Mouse (Mus musculus) thymus, postnatal 36 days (tissue): Measurements from ENCODE around the gene Cmip.
A peak's percentile ranks its signal among the peaks of the same experiment; 100 is the strongest.

Experiments
- DNase-seq, 2 experiments: peaks; one replicate each; pipeline ENCODE4 v3.0.0; 2022; ENCODE audit warnings: mixed read lengths in 2 of 2

Gene Cmip

DNA sequence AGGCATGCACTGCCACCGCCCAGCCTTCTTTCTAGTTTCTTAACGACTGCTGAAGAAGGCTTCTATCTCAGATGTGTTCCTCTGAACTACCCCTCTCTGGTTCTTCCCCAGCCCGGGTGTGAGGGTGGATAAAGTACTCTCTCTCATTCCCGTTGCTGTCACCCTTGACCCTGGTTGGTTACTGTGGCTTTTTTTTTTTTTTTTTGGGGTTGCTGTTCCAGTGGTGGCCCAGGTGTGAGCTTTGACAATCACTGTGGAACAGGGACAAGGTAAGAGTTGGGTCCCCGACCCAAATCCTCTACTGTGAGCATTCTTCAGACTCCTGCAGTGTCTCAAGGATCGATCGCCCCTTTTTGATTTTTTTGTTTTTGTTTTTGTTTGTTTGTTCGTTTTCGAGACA, 214.8 kb downstream of the Cmip start:
- DNase-seq: no peak

DNA sequence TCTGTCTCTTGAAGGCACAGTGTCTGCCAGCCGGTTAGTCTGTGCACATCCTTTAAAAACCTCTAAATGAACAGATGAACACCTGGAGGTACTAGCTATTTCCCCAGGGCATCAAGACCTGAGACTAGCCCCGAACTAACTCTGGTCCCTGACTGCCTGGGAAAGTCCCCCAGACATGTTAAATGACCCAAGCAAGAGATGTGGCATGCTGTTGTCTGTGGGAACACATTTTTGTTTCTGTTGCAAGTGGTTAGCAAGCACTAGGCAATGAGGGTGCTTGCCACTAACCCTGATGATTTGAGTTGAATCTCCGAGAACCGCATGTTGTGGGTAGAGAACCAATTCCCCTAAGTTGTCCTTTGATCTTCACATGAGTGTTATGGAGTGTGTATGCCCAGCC, 215.5 kb downstream of the Cmip start:
- DNase-seq: no peak

DNA sequence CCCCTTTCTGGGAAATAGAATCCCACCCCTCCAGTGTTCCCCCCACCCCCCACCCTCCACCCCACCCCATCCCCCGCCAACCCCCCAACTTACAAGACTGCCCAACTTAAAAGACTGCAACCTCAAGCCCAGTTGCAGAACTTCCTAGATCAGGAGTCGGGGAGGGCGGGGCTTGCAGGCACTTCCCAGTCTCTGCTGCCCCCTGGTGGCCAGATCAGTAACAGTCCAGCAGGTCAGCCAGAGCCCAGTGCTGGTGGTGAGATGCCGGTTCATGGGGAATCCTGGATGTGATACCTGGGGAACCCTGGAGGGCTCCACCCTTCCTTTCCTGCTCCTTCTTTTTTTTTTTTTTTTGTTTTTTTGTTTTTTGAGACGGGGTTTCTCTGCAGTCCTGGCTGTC, 218.1 kb downstream of the Cmip start:
- DNase-seq: peak; percentile 89 to 90

DNA sequence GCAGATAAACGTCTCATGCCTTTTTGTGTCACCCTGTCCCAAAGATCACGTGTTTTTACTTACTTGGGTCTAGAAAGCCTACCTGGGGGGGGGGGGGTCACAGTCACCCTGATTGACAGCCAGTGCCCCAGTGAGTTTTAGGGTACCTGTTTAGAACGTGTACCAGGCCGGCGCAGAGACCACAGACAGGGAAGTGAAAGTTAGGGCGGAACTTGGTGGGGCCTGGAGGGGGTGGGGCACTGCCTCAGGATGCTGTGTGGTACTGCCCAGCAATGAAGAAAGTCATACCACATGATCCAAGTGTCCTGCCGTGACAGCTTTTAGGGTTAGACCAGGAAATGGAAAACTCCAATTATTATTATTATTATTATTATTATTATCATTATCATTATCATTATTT, 219.0 kb downstream of the Cmip start:
- DNase-seq: peak; percentile 33 to 48

DNA sequence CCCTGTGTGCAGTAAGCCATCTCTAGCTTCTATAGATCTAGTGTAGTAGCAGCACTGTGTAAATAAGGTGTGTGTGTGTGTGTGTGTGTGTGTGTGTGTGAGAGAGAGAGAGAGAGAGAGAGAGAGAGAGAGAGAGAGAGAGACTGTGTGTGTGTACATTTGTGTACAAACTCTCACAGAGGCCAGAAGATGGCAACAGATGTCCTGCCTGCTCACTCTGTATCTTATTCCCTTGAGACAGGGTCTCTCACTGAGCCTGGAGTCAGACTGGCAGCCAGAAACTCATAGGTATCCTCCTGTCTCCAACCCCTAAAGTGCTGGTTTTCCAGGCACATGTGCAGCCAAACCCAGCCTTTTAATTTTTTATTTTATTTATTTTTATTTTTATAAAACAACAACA, 221.2 kb downstream of the Cmip start:
- DNase-seq: no peak

DNA sequence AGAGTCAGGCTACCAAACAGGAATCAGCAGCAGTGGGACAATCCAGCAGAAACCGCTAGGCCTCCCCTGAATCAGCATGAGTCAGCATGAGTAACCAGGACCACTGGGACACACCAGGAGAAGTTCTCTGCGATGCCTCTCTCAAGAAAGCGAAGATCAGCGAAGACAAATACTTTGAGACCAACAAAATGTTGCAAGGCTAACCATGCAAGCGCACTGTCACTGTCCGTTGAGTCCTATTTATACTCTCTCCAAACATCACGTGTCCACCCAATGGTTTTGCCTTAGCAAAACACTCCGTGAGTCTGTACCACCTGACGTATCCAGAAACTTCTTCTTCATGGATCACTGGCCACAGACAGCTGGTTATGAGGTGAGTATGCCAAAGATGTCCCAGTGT, 223.1 kb downstream of the Cmip start:
- no peak for DNase-seq

DNA sequence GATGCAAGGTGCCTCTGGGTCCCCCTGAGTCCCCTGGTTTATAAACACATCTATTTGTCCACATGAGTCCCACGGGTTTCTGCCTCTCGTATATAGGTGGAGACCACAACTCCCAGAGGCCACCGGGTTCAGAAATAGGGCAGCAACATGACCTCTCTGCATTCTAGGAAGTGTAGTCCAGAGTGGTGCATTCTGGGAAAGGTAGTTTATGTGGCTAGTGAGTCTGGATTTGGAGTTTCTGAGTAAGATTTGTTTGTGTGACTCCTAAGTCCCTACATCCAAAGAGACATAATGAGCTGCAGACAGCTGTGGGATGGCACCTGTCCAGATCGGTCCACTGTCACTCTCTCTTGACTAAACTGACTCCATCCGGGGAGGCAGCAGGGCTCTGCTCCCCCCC, 223.7 kb downstream of the Cmip start:
- no peak for DNase-seq

DNA sequence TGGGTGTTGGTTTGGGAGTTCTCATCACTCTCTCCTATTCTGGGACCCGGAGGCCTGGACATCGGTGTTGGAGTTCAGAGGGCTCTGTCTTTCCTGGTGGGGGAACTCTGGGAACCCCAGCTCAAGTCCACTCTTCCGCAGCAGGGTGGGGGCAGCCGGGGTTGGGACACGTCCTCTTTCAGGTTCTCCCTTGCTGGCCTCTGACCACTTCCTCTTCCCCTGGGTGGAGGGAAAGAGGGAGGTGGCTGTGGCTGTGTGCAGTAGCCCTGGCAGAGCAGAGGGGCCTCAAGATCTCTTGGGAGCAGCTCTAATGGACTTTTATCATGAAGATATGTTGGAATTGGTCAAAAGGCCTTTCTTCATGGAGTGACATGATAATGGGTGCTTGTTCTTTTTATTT, 225.0 kb downstream of the Cmip start:
- DNase-seq: no peak

DNA sequence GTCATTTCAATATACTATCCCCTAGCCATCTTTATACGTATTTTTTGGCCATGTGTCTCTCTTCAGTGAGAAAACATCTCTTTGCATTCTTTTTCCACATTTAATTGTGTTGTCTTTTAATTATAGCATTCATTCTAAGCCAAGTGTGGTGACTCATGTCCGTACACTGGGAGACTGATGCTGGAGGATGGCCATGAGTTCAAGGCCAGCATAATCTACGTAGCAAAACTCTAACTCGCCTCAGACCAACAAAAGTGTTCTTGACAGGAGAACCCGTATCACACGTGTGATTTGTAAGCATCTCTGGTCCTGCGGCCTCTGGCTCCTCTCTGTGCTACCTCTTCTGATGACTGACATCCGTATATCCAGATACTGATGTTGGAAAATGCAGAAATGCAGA, 227.9 kb downstream of the Cmip start:
- DNase-seq: no peak

DNA sequence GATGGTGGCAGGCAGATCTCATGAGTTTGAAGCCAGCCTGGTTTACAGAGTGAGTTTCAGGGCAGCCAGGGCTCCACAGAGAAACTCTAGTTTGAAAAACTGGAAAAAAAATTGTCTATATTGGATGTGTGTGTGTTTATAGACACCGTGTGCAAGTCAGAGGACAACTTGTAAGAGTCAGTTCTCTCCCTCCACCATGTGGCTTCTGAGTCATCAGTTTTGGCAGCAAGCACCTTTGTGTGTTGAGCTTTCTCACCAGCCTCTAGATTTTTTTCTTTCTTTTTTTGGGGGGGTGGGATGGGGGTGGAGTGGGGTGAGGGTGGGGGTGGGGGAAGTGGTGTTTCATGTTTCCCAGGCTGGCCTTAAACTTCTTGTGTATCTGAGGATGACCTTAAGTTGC, 228.5 kb downstream of the Cmip start:
- DNase-seq: no peak

DNA sequence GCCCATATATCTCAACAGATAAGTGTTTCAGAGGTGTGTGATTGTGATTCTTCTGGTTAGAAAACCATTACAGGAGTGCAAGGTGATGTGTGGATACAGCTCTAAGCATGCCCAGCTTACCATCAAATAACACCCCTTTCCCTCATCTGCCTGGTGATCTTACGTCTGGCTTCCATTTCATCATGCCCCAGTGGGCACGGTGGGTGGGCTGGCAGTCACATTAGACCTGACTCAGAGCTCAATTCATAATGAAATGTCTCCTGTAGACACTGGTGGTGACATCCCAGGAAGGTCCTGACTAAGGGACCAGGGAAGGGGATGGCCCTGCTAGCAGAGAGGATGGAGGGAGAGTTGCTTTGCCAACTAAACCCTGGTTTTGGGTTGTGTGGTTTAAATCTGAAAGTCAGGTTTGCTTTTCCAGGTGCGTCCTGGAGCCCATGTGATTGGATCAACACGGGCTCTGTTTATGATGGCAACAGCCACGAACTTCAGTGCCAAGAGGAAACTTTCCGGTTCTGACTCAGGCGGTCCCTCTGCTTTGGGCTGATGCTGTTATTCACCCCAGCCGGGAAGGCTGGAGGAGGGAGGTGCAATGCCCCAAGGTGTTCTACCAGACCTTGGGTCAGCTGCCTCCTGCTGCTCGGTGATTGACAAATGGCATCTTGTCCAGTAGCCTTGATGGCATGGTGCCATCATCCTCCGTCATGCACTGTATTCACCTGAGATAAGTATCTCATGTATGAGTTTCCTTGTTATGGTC, 231.6 kb downstream of the Cmip start:
- no peak for DNase-seq

DNA sequence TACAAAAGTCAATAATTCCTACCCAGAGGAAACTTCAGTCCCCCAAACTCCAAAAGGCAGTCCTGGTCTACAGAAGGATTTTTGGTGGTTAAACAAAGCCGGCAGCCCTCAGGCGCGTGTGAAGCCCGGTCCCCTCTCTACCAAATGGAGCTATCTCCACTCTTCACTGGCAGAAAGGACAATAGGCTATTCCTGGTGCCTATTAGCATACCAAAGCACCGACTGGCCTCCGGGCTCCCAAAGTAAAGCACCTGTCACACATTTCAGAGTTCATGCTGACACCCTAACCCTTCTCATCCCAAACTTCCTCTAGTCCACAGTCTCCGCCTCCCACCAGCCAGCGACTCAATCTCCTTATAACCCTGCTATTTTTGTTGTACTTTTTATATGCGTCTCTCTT, 236.7 kb downstream of the Cmip start:
- DNase-seq: no peak

DNA sequence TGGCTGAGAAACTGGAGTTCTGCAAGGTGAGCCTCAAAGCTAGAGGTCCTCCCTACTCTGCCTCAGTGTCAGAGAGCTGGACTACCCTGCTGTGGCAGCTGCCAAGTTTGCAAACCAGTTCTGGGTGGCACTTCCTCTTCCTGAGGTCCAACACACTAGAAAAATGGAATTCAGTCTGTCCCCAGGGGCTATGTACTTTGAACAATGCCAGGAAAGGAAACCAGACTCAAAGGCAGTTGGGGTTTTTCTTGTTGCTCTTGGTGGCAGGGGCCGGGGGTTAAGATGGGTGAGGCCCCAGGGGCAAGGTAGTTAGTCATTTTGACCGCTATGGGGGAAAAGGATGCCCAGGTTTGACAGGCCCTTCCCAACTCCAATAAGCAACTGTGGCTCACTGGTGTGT, 238.0 kb downstream of the Cmip start:
- no peak for DNase-seq

DNA sequence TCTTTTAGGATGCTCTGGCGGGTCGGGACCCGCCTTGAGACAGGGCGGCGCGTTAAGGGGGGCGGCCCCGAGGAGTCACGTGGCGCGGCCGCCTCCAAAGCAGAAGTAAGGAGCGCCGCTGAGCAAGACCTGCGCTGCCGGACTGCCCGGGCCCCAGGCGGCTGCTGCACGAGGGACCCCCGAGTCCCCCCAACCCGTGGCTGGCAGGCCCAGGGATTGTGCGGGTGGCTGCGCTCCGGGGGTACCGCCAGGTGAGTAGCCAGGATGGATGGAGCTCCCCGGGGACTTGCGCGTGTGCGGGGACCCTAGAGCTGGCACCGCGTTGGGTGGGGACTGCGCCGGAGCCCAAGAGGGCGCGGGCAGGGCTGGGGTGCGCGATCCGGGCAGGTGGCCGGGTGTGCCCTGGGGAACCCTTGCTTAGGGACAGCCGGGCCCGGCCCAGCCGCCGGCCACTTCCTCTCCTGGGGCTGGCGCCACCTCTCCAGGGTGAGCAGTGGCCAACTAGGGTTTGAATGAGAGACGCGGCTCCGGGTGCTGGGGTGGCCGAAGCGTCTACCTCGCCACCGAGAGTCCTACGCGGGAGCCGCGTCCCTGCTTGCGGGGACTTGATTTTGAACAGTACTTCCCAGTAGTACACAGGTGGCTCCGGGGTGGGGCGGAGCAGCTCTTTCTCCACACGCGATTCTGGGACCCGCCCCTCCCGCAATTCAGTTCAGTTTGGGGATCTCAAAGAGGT, 241.5 kb downstream of the Cmip start, which contains the start of gene Plcg2:
Plcg2 (plus strand) TSS at position 113 of the 736 bp plus-strand sequence.
- DNase-seq: peak; percentile 47 to 56

DNA sequence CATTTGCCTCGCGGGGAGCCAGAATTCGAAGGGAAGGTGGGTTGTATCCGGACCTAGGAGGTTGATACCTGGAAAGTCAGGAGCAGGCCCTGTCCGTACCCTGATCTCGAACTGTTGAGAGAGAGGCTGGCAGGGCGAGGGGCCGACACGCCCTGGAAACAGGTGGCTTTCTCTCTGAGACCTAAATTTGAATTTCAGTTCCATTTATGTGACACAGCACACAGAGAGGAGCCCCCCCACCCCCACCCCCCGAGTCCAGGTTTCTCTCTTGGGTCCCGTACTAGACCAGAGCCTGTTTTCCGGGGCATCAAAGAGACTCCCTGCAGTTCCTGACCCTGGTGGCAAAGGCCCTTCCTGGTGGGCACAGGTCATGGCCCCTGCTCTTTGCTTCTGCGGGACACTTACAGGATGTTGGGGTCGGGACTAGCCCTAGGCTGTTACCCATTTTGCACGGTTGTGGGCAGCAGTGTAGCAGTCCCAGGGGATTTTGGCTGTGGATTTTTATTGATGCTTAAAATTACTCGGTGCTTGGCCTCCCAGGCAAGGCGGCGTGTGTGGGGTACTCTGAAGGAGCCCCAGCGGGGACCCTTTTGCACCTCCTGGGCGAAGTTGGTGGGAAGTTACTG, 242.2 kb downstream of the Cmip start:
- peak; percentile 8 to 11 for DNase-seq

DNA sequence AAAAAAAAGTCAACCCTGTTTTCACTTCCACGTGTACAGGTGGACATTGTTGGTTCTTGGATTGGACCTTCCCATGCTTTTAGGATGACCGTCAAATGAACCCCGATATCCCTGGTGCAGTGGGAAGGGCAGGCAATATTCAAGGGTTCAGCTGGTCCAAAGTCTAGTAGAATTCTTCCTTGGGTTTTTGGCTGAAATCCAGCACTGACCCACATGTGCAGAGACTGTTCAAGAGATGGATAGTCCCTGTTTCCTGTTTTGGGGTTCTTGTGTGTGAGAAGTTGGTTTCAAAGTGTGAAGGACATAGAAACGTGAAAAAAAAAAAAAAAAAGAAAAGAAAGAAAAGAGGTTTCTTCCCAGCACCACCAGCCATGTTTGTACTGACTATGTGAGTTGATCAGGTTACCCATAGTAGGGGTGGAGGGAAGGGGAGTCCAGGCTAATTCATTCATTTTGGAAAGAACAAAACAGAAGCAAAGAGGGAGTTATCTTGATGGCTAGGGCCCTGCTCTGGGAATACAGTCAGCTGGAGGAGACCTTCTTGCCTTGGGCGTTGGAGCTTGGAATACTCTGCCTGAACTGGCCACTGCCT, 243.5 kb downstream of the Cmip start:
- DNase-seq: no peak

DNA sequence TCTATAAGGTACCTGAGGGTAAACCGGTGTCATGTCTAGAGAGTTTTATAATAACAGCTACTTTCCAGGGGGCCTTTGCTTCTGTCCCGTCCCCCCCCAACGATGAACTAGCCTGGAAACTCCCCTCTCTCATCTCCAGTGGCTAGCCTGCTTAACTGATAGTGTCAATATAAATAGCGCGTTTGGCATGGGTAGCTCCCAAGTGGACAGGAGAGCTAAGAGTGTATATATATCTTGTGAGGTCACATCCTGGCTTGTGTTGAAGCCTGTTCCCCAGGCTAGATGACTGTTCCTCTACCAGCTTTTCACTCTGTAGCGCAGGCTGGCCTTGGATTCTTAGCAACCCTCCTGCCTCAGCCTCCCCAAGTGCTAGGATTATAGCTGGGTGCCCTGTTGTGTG, 244.5 kb downstream of the Cmip start:
- DNase-seq: no peak

DNA sequence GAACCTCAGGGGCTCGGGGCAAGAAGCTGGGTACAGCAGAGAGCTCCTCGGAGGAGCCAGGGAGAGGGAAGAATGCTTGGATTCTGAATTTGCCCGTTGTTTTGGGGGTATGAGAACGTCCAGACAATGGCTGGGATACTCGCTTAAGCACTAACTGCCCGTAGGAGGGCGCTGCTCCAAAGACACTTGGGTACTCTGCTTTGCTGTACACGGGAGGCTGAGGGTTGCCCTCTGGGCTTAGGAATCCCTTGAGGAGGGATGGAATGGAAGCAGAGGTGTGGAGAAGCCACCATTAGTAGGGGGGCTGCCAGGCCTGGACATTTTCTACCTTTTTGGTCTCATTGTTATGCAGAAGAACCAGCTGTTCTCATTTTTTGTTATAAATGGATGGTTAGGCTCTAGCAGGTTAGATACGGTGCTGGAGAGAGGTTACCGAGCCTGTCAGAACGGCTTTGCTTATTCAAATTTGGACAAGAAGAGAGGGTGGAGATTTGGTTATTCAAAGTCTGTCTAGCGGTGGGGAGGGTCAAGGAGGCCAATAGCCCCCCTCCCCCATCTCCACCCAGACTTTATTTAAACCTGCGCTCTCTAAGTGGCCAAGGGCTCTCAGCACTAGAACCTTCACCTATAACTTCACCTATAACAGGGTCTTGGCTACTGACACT, 246.7 kb downstream of the Cmip start:
- DNase-seq: no peak

DNA sequence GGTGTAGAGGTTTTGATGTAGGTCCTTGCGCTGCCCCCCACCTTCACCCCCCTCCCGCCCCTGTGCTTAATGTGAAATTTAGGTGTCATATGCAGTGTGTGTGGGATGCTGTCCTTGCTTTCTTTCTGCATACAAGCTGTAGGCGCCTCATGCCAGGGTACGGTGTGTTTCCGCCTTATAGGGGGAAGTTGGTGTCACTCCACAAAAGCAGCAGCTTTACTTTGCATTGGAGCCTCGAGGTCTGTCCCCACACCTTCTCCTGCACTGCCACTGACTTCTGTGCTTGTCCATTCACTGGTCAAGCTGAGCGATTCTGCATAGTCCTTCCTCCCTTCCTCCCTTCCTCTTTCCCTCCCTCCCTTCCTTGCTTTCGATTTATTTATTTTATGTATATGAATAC, 250.8 kb downstream of the Cmip start:
- no peak for DNase-seq
